Mouse (Mus musculus) megakaryocyte, embryonic 14.5 days (primary cell): Measurements from ENCODE around the gene Slc6a6. TPM values are rescaled to one million over a fixed set of nuclear protein-coding genes. Genes with fewer than 3 reads are reported as not detected.

ENCODE experiments used
- H3K27me3 ChIP-seq: replicated peaks from 2 replicates; pipeline ENCODE3; 2012; ENCODE audit warnings: inconsistent platforms
- H3K36me3 ChIP-seq: replicated peaks from 2 replicates; pipeline ENCODE3; 2012; ENCODE audit warnings: low read length, inconsistent platforms, mixed read lengths
- H3K4me1 ChIP-seq: 2 replicates; pipeline ENCODE4 v1.6.1; 2012; ENCODE audit warnings: inconsistent platforms
- H3K4me3 ChIP-seq: replicated peaks from 2 replicates; pipeline ENCODE3; 2012; ENCODE audit warnings: moderate library complexity, mild to moderate bottlenecking, inconsistent platforms
- H3K9me3 ChIP-seq: 2 replicates; pipeline ENCODE4 v1.6.1; 2012; ENCODE audit warnings: inconsistent platforms
- FLI1 ChIP-seq: IDR thresholded peaks from 2 replicates; pipeline ENCODE4 v1.6.1; 2012; ENCODE audit warnings: low read length, inconsistent platforms, mixed read lengths
- GATA1 ChIP-seq: IDR thresholded peaks from 3 replicates; pipeline ENCODE4 v1.6.1; 2012; ENCODE audit warnings: mixed read lengths, low read length, inconsistent platforms, borderline replicate concordance
- polyA plus RNA-seq: library from polyadenylated mRNA; stranded (reverse); fragments of >175 nt; gene quantifications from 2 replicates; pipeline ENCODE4 v1.2.3, GENCODE M21; 2012; ENCODE audit warnings: low replicate concordance; ENCODE audit not compliant: insufficient read depth

Slc6a6 gene
- polyA plus RNA-seq, 1 experiment, result 27.7 TPM

GRCm38 (mm10) chr6:91736471-91736870, 52.6 kb downstream of the Slc6a6 start:
- TF ChIP-seq GATA1, result no peak
- TF ChIP-seq FLI1, result no peak
- H3K27me3 ChIP-seq, result no peaks in the 10 kb centered on the region
- no peak overlapping the region for H3K4me3 ChIP-seq
- peaks cover 38% of the 10 kb centered on the region for H3K4me1 ChIP-seq
- H3K36me3 ChIP-seq, result peaks cover 100% of the 10 kb centered on the region
- no peaks in the 10 kb centered on the region for H3K9me3 ChIP-seq

- H3K36me3 ChIP-seq, result peaks cover 100% of the 10 kb centered on the region
- TF ChIP-seq FLI1 (no peak), GATA1 (no peak)
- H3K27me3 ChIP-seq, result no peaks in the 10 kb centered on the region
- H3K4me3 ChIP-seq, result no peak overlapping the region
- H3K9me3 ChIP-seq, result no peaks in the 10 kb centered on the region
- H3K4me1 ChIP-seq, result peaks cover 38% of the 10 kb centered on the region
Measured at GRCm38 (mm10) chr6:91737451-91737850, 53.6 kb downstream of the Slc6a6 start.

- Histone ChIP-seq H3K4me3 (no peak overlapping the region), H3K27me3 (no peaks in the 10 kb centered on the region), H3K4me1 (peaks cover 38% of the 10 kb centered on the region), H3K36me3 (peaks cover 100% of the 10 kb centered on the region), H3K9me3 (no peaks in the 10 kb centered on the region)
- TF ChIP-seq GATA1 (no peak), FLI1 (no peak)
Measured at GRCm38 (mm10) chr6:91738058-91738457, 54.2 kb downstream of the Slc6a6 start.

- no peak for TF ChIP-seq FLI1
- TF ChIP-seq GATA1, result no peak
- Histone ChIP-seq H3K4me1 (peaks cover 25% of the 10 kb centered on the region), H3K36me3 (peaks cover 99% of the 10 kb centered on the region), H3K27me3 (no peaks in the 10 kb centered on the region), H3K9me3 (no peaks in the 10 kb centered on the region), H3K4me3 (no peak overlapping the region)
Measured at GRCm38 (mm10) chr6:91741046-91741445, 57.2 kb downstream of the Slc6a6 start.

- Histone ChIP-seq H3K9me3 (no peaks in the 10 kb centered on the region), H3K4me3 (no peak overlapping the region), H3K4me1 (peaks cover 21% of the 10 kb centered on the region; the same call in 1 of the 2 replicates), H3K27me3 (no peaks in the 10 kb centered on the region), H3K36me3 (peaks cover 99% of the 10 kb centered on the region)
- TF ChIP-seq GATA1 (no peak), FLI1 (no peak)
Measured at GRCm38 (mm10) chr6:91742466-91742865, 58.6 kb downstream of the Slc6a6 start.

- H3K9me3 ChIP-seq, result no peaks in the 10 kb centered on the region
- H3K27me3 ChIP-seq, result no peaks in the 10 kb centered on the region
- peaks cover 17% of the 10 kb centered on the region; the same call in 1 of the 2 replicates for H3K4me1 ChIP-seq
- H3K4me3 ChIP-seq, result no peak overlapping the region
- H3K36me3 ChIP-seq, result peaks cover 99% of the 10 kb centered on the region
- TF ChIP-seq FLI1, result no peak
- no peak for TF ChIP-seq GATA1
Measured at GRCm38 (mm10) chr6:91742995-91743394, 59.1 kb downstream of the Slc6a6 start.

GRCm38 (mm10) chr6:91743886-91744285, 60.0 kb downstream of the Slc6a6 start:
- H3K4me1 ChIP-seq, result peaks cover 10% of the 10 kb centered on the region; the same call in 1 of the 2 replicates
- TF ChIP-seq GATA1 (no peak), FLI1 (no peak)
- H3K27me3 ChIP-seq, result no peaks in the 10 kb centered on the region
- no peak overlapping the region for H3K4me3 ChIP-seq
- H3K9me3 ChIP-seq, result no peaks in the 10 kb centered on the region
- H3K36me3 ChIP-seq, result peaks cover 99% of the 10 kb centered on the region

- Histone ChIP-seq H3K9me3 (no peaks in the 10 kb centered on the region), H3K36me3 (peaks cover 97% of the 10 kb centered on the region)
- TF ChIP-seq FLI1 (no peak), GATA1 (no peak)
Measured at GRCm38 (mm10) chr6:91745246-91745645, 61.4 kb downstream of the Slc6a6 start.

GRCm38 (mm10) chr6:91745947-91746582, 62.2 kb downstream of the Slc6a6 start:
- TF ChIP-seq FLI1 (no peak), GATA1 (no peak)
- no peak overlapping the region for H3K4me3 ChIP-seq
- peaks cover 97% of the 10 kb centered on the region for H3K36me3 ChIP-seq
- no peaks in the 10 kb centered on the region for H3K9me3 ChIP-seq
- peaks cover 1% of the 10 kb centered on the region; the same call in 1 of the 2 replicates for H3K4me1 ChIP-seq
- H3K27me3 ChIP-seq, result no peaks in the 10 kb centered on the region

More at GRCm38 (mm10) chr6:91745246-91745645, 61.4 kb downstream of the Slc6a6 start:
- H3K4me1 ChIP-seq, result peaks cover 5% of the 10 kb centered on the region; the same call in 1 of the 2 replicates
- H3K4me3 ChIP-seq, result no peak overlapping the region
- no peaks in the 10 kb centered on the region for H3K27me3 ChIP-seq

- Histone ChIP-seq H3K27me3 (no peaks in the 10 kb centered on the region), H3K36me3 (peaks cover 97% of the 10 kb centered on the region), H3K4me3 (no peak overlapping the region), H3K4me1 (no peaks in the 10 kb centered on the region), H3K9me3 (no peaks in the 10 kb centered on the region)
- TF ChIP-seq FLI1 (no peak), GATA1 (no peak)
Measured at GRCm38 (mm10) chr6:91746776-91747175, 62.9 kb downstream of the Slc6a6 start.
